Mouse (Mus musculus) Patski (cell line): ENCODE measurements around the gene Actr10. TPM values are rescaled to one million over a fixed set of nuclear protein-coding genes. Genes with fewer than 3 reads are reported as not detected.
A peak's percentile ranks its signal among the peaks of the same experiment; 100 is the strongest.

ENCODE experiments used
- ATAC-seq: fragments of 100-300 bp; one replicate; pipeline ENCODE4 v1.8.0; 2021
- CTCF ChIA-PET: fragments of 350-600 bp; sonication (Branson Sonifier 250); formaldehyde crosslinking; loops from one replicate; lab custom pipeline; 2022; ENCODE audit warnings: inconsistent platforms; lab: Charles Lee
- POLR2A ChIA-PET: fragments of 350-600 bp; sonication (Branson Sonifier 250); formaldehyde crosslinking; loops from one replicate; lab custom pipeline; 2022; ENCODE audit warnings: antibody characterized with exemption, inconsistent platforms; lab: Charles Lee
- DNase-seq: peaks from one replicate; pipeline ENCODE4 v3.0.0-alpha.2; 2011; ENCODE audit warnings: low read depth, low spot score
- H3K27me3 ChIP-seq: fragments of 371-371 bp; one replicate; pipeline ENCODE4 v1.5.1; 2021
- CTCF ChIP-seq: fragments of 100-300 bp; IDR thresholded peaks from one replicate; pipeline ENCODE4 v1.5.1; 2021
- in situ Hi-C: fragments of 300-500 bp; cut with MboI; formaldehyde crosslinking; loops from 3 replicates; pipeline ENCODE4 v1.11.1; 2018; ENCODE audit warnings: low pct_unique_long_range_greater_than_20kb, mixed read lengths
- polyA plus RNA-seq: library from polyadenylated mRNA; unstranded; gene quantifications from one replicate; pipeline ENCODE4 v1.2.3, GENCODE M21; 2021

Gene Actr10
- polyA plus RNA-seq, 1 experiment from 2014 or later, result 203 TPM

- ATAC-seq, result no peak
- POLR2A ChIA-PET, result interaction anchor here (0.5 to 1.0 kb wide), 2 partner anchors 19 to 28 kb away, joined by 3 to 4 read pairs; partner anchors contain the start of gene Psma3
- in situ Hi-C loops, result loop anchor here (25.0 kb wide), 2 partner anchors 709 to 1009 kb away; partner anchors contain the start of gene Pygl
- DNase-seq, result no peak
- H3K27me3 ChIP-seq, result no peaks in the 10 kb centered on the region
- no peak for TF ChIP-seq CTCF
- CTCF ChIA-PET, result no interaction called here
These were observed 9.1 kb downstream of the Actr10 start for GRCm38 (mm10) chr12:70946585-70947256.

- ATAC-seq, result no peak
- CTCF ChIA-PET, result no interaction called here
- DNase-seq, result no peak
- POLR2A ChIA-PET, result no interaction called here
- H3K27me3 ChIP-seq, result no peaks in the 10 kb centered on the region
- in situ Hi-C loops, result no loop called here
- no peak for TF ChIP-seq CTCF
These were observed 21.0 kb downstream of the Actr10 start for GRCm38 (mm10) chr12:70958640-70959039.

GRCm38 (mm10) chr12:70967581-70967980, 29.9 kb downstream of the Actr10 start:
- in situ Hi-C loops, result no loop called here
- DNase-seq (no peak), ATAC-seq (no peak)
- ChIA-PET POLR2A (interaction anchor here (0.9 kb wide), 1 partner anchor 50 kb away, joined by 3 read pairs; no protein-coding TSS in a partner anchor), CTCF (no interaction called here)
- H3K27me3 ChIP-seq, result no peaks in the 10 kb centered on the region
- no peak for TF ChIP-seq CTCF

- in situ Hi-C loops, result no loop called here
- peak; percentile 79 for TF ChIP-seq CTCF
- DNase-seq, result peak; percentile 15
- CTCF ChIA-PET, result no interaction called here
- POLR2A ChIA-PET, result no interaction called here
- peak; percentile 77 for ATAC-seq
- no peaks in the 10 kb centered on the region for H3K27me3 ChIP-seq
These were observed 30.6 kb downstream of the Actr10 start for GRCm38 (mm10) chr12:70968141-70968790.

- in situ Hi-C loops, result no loop called here
- ChIA-PET POLR2A (interaction anchor here (0.6 to 0.7 kb wide), 3 partner anchors 172 to 1393 kb away, joined by 3 to 6 read pairs (median 3); no protein-coding TSS in a partner anchor), CTCF (interaction anchor here (1.2 to 1.4 kb wide), 2 partner anchors 17 to 1031 kb away, joined by 3 read pairs; no protein-coding TSS in a partner anchor)
- DNase-seq (peak; percentile 83), ATAC-seq (peak; percentile 24)
- no peaks in the 10 kb centered on the region for H3K27me3 ChIP-seq
- no peak for TF ChIP-seq CTCF
These were observed 31.2 kb downstream of the Actr10 start for GRCm38 (mm10) chr12:70968791-70969307.

- peak; percentile 60 for TF ChIP-seq CTCF
- ATAC-seq, result no peak
- H3K27me3 ChIP-seq, result no peaks in the 10 kb centered on the region
- in situ Hi-C loops, result no loop called here
- DNase-seq, result no peak
- ChIA-PET POLR2A (interaction anchor here (0.6 to 0.7 kb wide), 3 partner anchors 172 to 1394 kb away, joined by 3 to 6 read pairs (median 3); no protein-coding TSS in a partner anchor), CTCF (interaction anchor here (1.2 to 1.4 kb wide), 4 partner anchors 12 to 1032 kb away, joined by 3 to 5 read pairs (median 3); partner anchors contain the start of gene Arid4a)
These were observed 32.0 kb downstream of the Actr10 start for GRCm38 (mm10) chr12:70969485-70970184.

GRCm38 (mm10) chr12:70973831-70974230, 36.2 kb downstream of the Actr10 start:
- ATAC-seq, result no peak
- TF ChIP-seq CTCF, result no peak
- POLR2A ChIA-PET, result interaction anchor here (0.6 to 0.7 kb wide), 5 partner anchors 27 to 1520 kb away, joined by 3 to 5 read pairs (median 3); partner anchors contain the start of gene Tomm20l
- H3K27me3 ChIP-seq, result no peaks in the 10 kb centered on the region
- no peak for DNase-seq
- in situ Hi-C loops, result no loop called here
- CTCF ChIA-PET, result no interaction called here

- H3K27me3 ChIP-seq, result no peaks in the 10 kb centered on the region
- no peak for TF ChIP-seq CTCF
- ChIA-PET POLR2A (interaction anchor here (0.6 to 1.4 kb wide), 7 partner anchors 21 to 1520 kb away, joined by 3 to 5 read pairs (median 3); partner anchors contain the start of gene Tomm20l), CTCF (no interaction called here)
- in situ Hi-C loops, result no loop called here
- DNase-seq (peak; percentile 79), ATAC-seq (peak; percentile 98)
These were observed 37.0 kb downstream of the Actr10 start, which contains the start of gene Psma3 for GRCm38 (mm10) chr12:70974441-70975266. Psma3 (plus strand) TSS chr12:70974621.

- CTCF ChIA-PET, result no interaction called here
- ATAC-seq (no peak), DNase-seq (no peak)
- in situ Hi-C loops, result no loop called here
- TF ChIP-seq CTCF, result no peak
- no peaks in the 10 kb centered on the region for H3K27me3 ChIP-seq
- POLR2A ChIA-PET, result interaction anchor here (0.9 to 1.4 kb wide), 2 partner anchors 20 to 40 kb away, joined by 3 to 4 read pairs; no protein-coding TSS in a partner anchor
These were observed 37.7 kb downstream of the Actr10 start for GRCm38 (mm10) chr12:70975406-70975805.
